Mouse (Mus musculus) macrophage (primary cell): ENCODE data around the gene Atf6b. TPM values are rescaled to one million over a fixed set of nuclear protein-coding genes. Genes with fewer than 3 reads are reported as not detected.
A peak's percentile ranks its signal among the peaks of the same experiment; 100 is the strongest.

Experiments
- H3K27ac ChIP-seq: fragments of 350-480 bp; formaldehyde crosslinking; 2 replicates; pipeline ENCODE4 v1.9.0; 2021
- H3K36me3 ChIP-seq: fragments of 350-480 bp; formaldehyde crosslinking; 2 replicates; pipeline ENCODE4 v1.9.0; 2021; ENCODE audit errors: inconsistent target
- H3K4me3 ChIP-seq: fragments of 350-480 bp; formaldehyde crosslinking; 2 replicates; pipeline ENCODE4 v1.9.0; 2021; ENCODE audit errors: inconsistent target
- H3K79me2 ChIP-seq: fragments of 350-480 bp; formaldehyde crosslinking; 2 replicates; pipeline ENCODE4 v1.9.0; 2021; ENCODE audit errors: inconsistent target
- WGBS: methylation state at CpG from one replicate; pipeline ENCODE4 v1.1.7; 2026; ENCODE audit warnings: inconsistent platforms; ENCODE audit not compliant: missing documents; 5-methylcytosine and 5-hydroxymethylcytosine counted together
- polyA plus RNA-seq: library from polyadenylated mRNA; stranded (reverse); fragments of 250-400 nt; gene quantifications from 3 replicates; pipeline ENCODE4 v1.2.4, GENCODE M21; 2018; ENCODE audit warnings: inconsistent platforms
- total RNA-seq, 78 experiments: library from RNA; depleted of rRNA; stranded (reverse); fragments of 250-400 nt; gene quantifications; 1 replicate in 9 of 78; 2 replicates in 24 of 78; 3 replicates in 43 of 78; 4 replicates in 2 of 78; pipeline ENCODE4 v1.2.4; 2018; ENCODE audit warnings: inconsistent platforms in 56 of 78

Gene Atf6b
- total RNA-seq (2018; cell fraction: chromatin; rRNA removed), result 10 to 100 TPM; 18.3 to 80.5 (median 48.3) TPM
- total RNA-seq (2018; cell fraction: cytosol; rRNA removed), result 10 to 100 TPM; 37.7 to 82.4 (median 57.2) TPM
- 10 to 100 TPM; 22.0 to 90.0 (median 57.6) TPM for total RNA-seq (2018; cell fraction: nucleus; rRNA removed)
- polyA plus RNA-seq, result 31.4 to 62.2 TPM (median 57.9 TPM) in 3 replicates

GRCm38 (mm10) chr17:34646906-34647787, at the start of gene Atf6b:
Gene Atf6b (plus strand): TSS chr17:34647146.
- 1% methylated on average over 59 of the region's 66 CpGs for WGBS
- Histone ChIP-seq H3K27ac (no peak within 1 kb of the TSS), H3K36me3 (peaks cover 21% of the 10 kb centered on the region; the same call in 1 of the 2 replicates), H3K79me2 (peaks cover 35% of the 10 kb centered on the region), H3K4me3 (peak within 1 kb of the TSS; percentile 38)

DNA sequence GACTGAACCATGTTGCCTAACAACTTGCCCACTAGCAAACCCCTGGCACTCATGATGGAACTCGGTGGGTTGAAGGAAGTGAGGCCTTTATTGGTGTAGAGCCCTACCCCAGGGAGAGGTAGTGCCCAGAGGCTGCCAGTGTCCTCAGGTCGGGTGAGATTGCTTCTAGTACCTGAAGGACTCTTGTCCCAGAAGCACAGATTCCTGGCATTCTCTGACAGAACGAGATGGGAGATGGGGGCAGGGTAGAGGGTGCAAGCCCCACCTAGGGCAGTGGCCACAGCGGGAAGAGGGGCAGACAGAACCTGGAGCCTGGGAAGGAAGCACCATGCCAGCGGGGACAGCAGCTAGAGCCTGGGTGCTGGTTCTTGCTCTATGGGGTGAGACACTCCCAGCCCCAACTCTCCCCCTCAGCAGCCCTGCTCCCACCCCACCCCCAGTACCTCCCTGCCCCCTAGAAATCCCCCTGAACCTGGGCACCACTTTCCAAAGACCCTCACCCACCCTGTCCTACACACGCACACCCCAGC, 49.3 kb upstream of the Atf6b start, which contains the start of gene Ager:
Gene Ager, plus strand, starts transcription at position 297 of the 530 bp plus-strand sequence.
- Histone ChIP-seq H3K79me2 (peaks cover 28% of the 10 kb centered on the region), H3K36me3 (peaks cover 19% of the 10 kb centered on the region; the same call in 1 of the 2 replicates), H3K4me3 (no peak within 1 kb of the TSS), H3K27ac (no peak within 1 kb of the TSS)
- 51% methylated on average over 5 of the region's 6 CpGs for WGBS

DNA sequence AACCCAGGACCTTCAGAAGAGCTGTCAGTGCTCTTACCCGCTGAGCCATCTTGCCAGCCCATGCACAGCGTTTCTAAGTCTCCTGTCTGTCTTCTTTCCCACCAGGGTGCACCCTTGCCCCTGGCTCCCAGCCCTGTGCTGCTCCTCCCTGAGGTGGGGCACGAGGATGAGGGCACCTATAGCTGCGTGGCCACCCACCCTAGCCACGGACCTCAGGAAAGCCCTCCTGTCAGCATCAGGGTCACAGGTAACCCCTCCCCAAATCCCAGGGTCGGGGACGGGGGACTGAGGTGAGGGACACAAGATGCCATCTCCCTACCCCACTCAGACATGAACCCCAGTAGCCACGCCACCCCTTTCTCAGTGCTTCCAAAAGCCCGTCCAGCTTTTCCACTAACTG, 47.1 kb upstream of the Atf6b start:
- Histone ChIP-seq H3K79me2 (peaks cover 15% of the 10 kb centered on the region), H3K27ac (no peak overlapping the region), H3K36me3 (peaks cover 14% of the 10 kb centered on the region; the same call in 1 of the 2 replicates), H3K4me3 (no peak overlapping the region)
- WGBS, result 85% methylated on average over 9 of the region's 9 CpGs

DNA sequence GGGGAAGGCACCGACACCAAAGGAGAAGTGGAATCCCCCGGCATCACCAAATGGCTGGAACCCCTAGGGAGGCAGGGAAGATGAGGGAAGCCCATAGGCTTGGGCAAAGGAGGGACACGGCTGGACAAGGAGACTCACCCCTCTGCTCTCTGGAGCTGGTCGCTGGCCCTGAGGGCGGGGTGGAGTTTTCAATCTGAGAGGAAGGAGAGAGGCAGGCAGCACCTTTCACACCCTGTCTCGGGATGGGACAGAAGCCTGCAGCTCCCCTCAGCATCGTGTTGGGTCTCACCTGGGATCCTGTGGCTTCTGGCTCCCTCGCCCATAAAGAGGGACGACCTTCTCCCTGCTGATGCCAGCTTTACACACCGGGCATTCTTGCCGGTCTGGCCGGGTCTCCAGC, 45.1 kb upstream of the Atf6b start:
- 91% methylated on average over 12 of the region's 12 CpGs for WGBS
- H3K79me2 ChIP-seq, result peaks cover 27% of the 10 kb centered on the region
- H3K4me3 ChIP-seq, result no peak overlapping the region

GRCm38 (mm10) chr17:34603375-34604060, 43.4 kb upstream of the Atf6b start, which contains the start of gene Rnf5:
Gene Rnf5 (minus strand): TSS chr17:34603690.
- H3K79me2 ChIP-seq, result peaks cover 44% of the 10 kb centered on the region
- H3K27ac ChIP-seq, result peak within 1 kb of the TSS; percentile 85
- 2% methylated on average over 25 of the region's 30 CpGs for WGBS

More for the DNA sequence above, 45.1 kb upstream of the Atf6b start:
- no peak overlapping the region for H3K27ac ChIP-seq
- no peaks in the 10 kb centered on the region for H3K36me3 ChIP-seq

GRCm38 (mm10) chr17:34604061-34604508, 42.9 kb upstream of the Atf6b start, which contains the start of gene Agpat1:
Gene Agpat1 (plus strand): TSS chr17:34604262.
- Histone ChIP-seq H3K79me2 (peaks cover 49% of the 10 kb centered on the region), H3K36me3 (no peaks in the 10 kb centered on the region), H3K27ac (peak within 1 kb of the TSS; percentile 85), H3K4me3 (peak within 1 kb of the TSS; percentile 86)
- 1% methylated on average over 31 of the region's 35 CpGs for WGBS

More at GRCm38 (mm10) chr17:34603375-34604060, 43.4 kb upstream of the Atf6b start, which contains the start of gene Rnf5:
- Histone ChIP-seq H3K36me3 (no peaks in the 10 kb centered on the region), H3K4me3 (peak within 1 kb of the TSS; percentile 86)

GRCm38 (mm10) chr17:34604511-34605237, 42.3 kb upstream of the Atf6b start:
- Histone ChIP-seq H3K36me3 (no peaks in the 10 kb centered on the region), H3K4me3 (peak overlapping the region; percentile 75), H3K27ac (peak overlapping the region; percentile 85), H3K79me2 (peaks cover 52% of the 10 kb centered on the region)
- 19% methylated on average over 24 of the region's 24 CpGs for WGBS

DNA sequence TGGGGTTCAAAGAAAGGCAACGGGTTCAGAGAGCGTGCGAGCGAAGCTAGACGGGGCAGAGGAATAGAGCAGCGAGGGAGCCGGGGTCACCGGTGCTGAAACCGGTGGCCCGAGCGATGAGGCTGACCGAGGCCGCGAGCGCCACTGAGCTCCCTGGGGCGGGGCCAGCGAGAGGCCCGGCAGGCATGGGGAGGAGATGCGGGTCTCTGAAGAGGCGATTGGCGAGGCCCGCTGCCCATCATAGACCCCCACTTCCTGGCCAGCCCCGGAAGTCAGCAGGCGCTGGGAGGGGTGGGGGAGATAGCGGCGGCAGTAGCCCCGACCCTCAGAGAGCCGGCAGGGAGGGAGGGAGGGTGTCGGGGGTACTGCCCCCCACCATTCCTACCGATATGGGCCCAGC, 41.3 kb upstream of the Atf6b start:
- peak overlapping the region; percentile 75 for H3K4me3 ChIP-seq
- peaks cover 4% of the 10 kb centered on the region; the same call in 1 of the 2 replicates for H3K36me3 ChIP-seq
- WGBS, result 2% methylated on average over 24 of the region's 30 CpGs
- peak overlapping the region; percentile 85 for H3K27ac ChIP-seq
- peaks cover 55% of the 10 kb centered on the region for H3K79me2 ChIP-seq

DNA sequence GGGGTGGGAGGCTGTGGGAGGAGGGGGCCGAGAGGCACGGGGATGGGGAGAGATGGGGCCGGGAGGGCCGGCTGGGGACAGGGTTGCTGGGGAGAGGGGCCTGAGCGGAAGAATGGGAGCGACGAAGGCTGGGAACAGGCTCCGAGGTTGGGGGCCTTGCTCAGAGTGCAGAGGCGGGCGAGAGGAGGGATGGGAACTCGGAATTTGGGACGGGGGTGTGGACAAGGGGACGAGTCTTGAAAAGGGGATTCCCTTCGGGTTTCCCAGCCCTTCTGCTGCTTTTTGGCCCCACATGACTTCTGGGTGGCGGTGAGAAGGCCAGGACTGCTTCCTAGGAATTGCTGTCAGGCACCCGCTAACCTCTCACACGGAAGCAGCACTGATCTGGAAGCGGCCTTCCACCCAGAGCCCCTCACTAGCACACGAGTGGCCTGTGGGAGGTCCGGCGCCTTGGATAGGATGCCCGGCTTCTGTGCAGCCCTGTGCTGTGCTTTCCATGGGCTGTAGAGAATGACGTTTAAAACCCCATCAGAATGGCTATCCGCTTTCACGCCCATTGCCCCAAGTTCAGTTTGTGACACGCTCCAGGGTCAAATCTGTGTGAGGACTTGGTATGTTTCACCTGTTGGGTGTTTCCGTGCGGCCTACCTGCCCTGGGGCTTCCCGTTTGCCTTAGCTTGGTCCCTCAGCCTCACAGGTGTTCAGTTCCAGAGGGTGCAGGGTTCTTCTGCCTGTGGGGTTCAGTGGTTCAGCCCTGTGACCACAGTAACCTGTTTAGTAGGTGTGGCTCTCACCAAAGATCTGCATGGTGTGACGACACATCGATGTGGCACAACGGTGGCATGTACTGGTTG, 40.5 kb upstream of the Atf6b start:
- Histone ChIP-seq H3K79me2 (peaks cover 55% of the 10 kb centered on the region), H3K27ac (peak overlapping the region; percentile 46; the same call in 1 of the 2 replicates), H3K36me3 (peaks cover 11% of the 10 kb centered on the region; the same call in 1 of the 2 replicates), H3K4me3 (peak overlapping the region; percentile 75)
- WGBS, result 18% methylated on average over 31 of the region's 32 CpGs

GRCm38 (mm10) chr17:34607997-34608396, 38.9 kb upstream of the Atf6b start:
- no peak overlapping the region for H3K27ac ChIP-seq
- WGBS, result 78% methylated on average over 7 of the region's 7 CpGs
- no peak overlapping the region for H3K4me3 ChIP-seq
- peaks cover 41% of the 10 kb centered on the region for H3K79me2 ChIP-seq
- peaks cover 26% of the 10 kb centered on the region; the same call in 1 of the 2 replicates for H3K36me3 ChIP-seq

GRCm38 (mm10) chr17:34611050-34611449, 35.9 kb upstream of the Atf6b start:
- Histone ChIP-seq H3K79me2 (peaks cover 36% of the 10 kb centered on the region), H3K36me3 (peaks cover 43% of the 10 kb centered on the region; the same call in 1 of the 2 replicates), H3K27ac (no peak overlapping the region), H3K4me3 (no peak overlapping the region)
- 92% methylated on average over 8 of the region's 8 CpGs for WGBS

- Histone ChIP-seq H3K79me2 (peaks cover 15% of the 10 kb centered on the region), H3K27ac (no peak overlapping the region), H3K4me3 (no peak overlapping the region), H3K36me3 (peaks cover 53% of the 10 kb centered on the region)
- WGBS, result 78% methylated on average over 11 of the region's 11 CpGs
Observed at GRCm38 (mm10) chr17:34613054-34613645, 33.8 kb upstream of the Atf6b start.
